Mouse (Mus musculus): ENCODE results near the gene Npas4.

DNA sequence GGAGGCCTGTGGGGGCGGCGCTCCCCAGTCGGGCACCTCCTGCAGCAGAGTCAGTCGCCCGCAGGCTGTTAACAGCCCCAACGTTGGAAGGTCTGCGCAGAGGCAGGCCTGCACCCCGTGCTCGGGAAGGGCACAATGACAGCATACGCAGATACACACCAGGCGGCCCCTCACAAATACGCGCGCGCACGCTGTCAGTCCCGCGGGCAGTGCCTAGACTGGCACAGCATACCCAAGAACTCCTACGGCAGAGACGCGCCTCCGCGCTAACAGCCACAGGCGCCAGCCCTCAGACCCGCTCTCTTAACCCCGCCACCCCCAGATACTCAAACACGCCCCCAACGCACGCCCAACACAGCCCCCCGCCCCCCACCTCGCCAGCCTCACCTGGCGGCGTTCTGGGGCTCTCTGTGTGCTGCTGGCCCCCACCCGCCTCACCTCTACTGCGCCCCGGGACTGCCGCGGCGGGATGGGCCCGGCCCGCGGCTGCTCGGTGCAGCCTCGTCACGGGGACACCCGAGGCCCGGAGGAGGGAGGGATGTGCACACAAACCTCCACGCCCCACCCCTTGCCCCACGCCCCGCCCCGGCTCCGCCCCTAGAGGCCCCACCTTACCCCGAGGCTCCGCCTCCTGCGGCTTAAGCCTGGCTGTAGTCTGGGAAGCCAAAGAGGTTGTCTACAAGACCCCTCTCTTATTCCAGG lies 47.4 kb downstream of the Npas4 start, which contains the start of gene Peli3:
- TF ChIP-seq POLR2A (IDR thresholded peaks at IDR 0.05; ENCODE audit: extremely low read depth, insufficient read depth, low read length) (no peak), CTCF (IDR thresholded peaks at IDR 0.05; ENCODE audit: low read depth, low read length) (no peak)

Data from liver, adult 2 months (tissue).